Mouse (Mus musculus) kidney, postnatal 0 days (tissue): ENCODE measurements around the gene Limch1. TPM values are rescaled to one million over a fixed set of nuclear protein-coding genes. Genes with fewer than 3 reads are reported as not detected.

Experiments
- ATAC-seq: fragments of 200-750 bp; cut with Nextera tagmentation; replicated peaks from 2 replicates; pipeline ENCODE4 v1.8.0; 2017; ENCODE audit warnings: low read depth, moderate number of reproducible peaks, moderate TSS enrichment, moderate library complexity; ENCODE audit not compliant: low FRiP score
- DNase-seq: peaks from one replicate; pipeline ENCODE4 v3.0.0-alpha.2; 2016; ENCODE audit warnings: low spot score
- H3K27ac ChIP-seq: fragments of 300-500 bp; sonication (generic); 2 replicates; pipeline ENCODE4 v1.5.1; 2014; ENCODE audit warnings: mild to moderate bottlenecking
- H3K27me3 ChIP-seq: fragments of 300-500 bp; sonication (generic); 2 replicates; pipeline ENCODE4 v1.6.1; 2014; ENCODE audit warnings: low read length, mixed read lengths; ENCODE audit not compliant: insufficient read depth
- H3K36me3 ChIP-seq: fragments of 300-500 bp; sonication (generic); 2 replicates; pipeline ENCODE4 v1.6.1; 2014; ENCODE audit warnings: low read length, mixed read lengths; ENCODE audit not compliant: insufficient read depth
- H3K4me1 ChIP-seq: fragments of 300-500 bp; sonication (generic); replicated peaks from 2 replicates; pipeline ENCODE4 v1.6.1; 2014; ENCODE audit warnings: antibody characterized with exemption, low read length, mixed read lengths; ENCODE audit not compliant: insufficient read depth
- H3K4me2 ChIP-seq: fragments of 300-500 bp; sonication (generic); 2 replicates; pipeline ENCODE4 v1.6.1; 2014; ENCODE audit warnings: mild to moderate bottlenecking, low read length, moderate library complexity, mixed read lengths
- H3K4me3 ChIP-seq: fragments of 300-500 bp; sonication (generic); replicated peaks from 2 replicates; pipeline ENCODE4 v1.5.1; 2014; ENCODE audit warnings: low read depth, low read length
- H3K9ac ChIP-seq: fragments of 300-500 bp; sonication (generic); 2 replicates; pipeline ENCODE4 v1.6.1; 2014; ENCODE audit warnings: low read depth, low read length
- H3K9me3 ChIP-seq: fragments of 300-500 bp; sonication (generic); replicated peaks from 2 replicates; pipeline ENCODE4 v1.6.1; 2016; ENCODE audit warnings: low read length, inconsistent platforms, mixed read lengths
- CTCF ChIP-seq: IDR thresholded peaks from 2 replicates; pipeline ENCODE4 v1.5.1; 2016; ENCODE audit warnings: antibody characterized with exemption, low read depth, mild to moderate bottlenecking, moderate library complexity
- WGBS: fragments of 180-500 bp; shearing (Covaris S2); extraction: QIAGEN DNeasy Blood & Tissue Kit; methylation state at CpG from one replicate; pipeline ENCODE4 v1.1.7; 2014; 5-methylcytosine and 5-hydroxymethylcytosine counted together
- polyA plus RNA-seq: library from polyadenylated mRNA; unstranded; fragments of >200 nt; fragmentation: Nextera tagmentation; extraction: Ambion mirVana; gene quantifications from 2 replicates; pipeline ENCODE4 v1.2.1, GENCODE M21; 2015

The Limch1 gene
- polyA plus RNA-seq, 1 experiment from 2014 or later = 34.1 TPM

- Histone ChIP-seq H3K27me3 (no peaks in the 10 kb centered on the region), H3K4me1 (peaks cover 8% of the 10 kb centered on the region), H3K4me3 (no peak overlapping the region), H3K4me2 (no peak overlapping the region), H3K27ac (no peak overlapping the region), H3K36me3 (no peaks in the 10 kb centered on the region), H3K9me3 (no peaks in the 10 kb centered on the region), H3K9ac (no peak overlapping the region)
- no peak for TF ChIP-seq CTCF
- peak; percentile 67 for DNase-seq
- WGBS = 9% methylated on average over 7 of the region's 7 CpGs
- no peak for ATAC-seq
Measured at GRCm38 (mm10) chr5:66943521-66943920, 197.9 kb downstream of the Limch1 start.

DNA sequence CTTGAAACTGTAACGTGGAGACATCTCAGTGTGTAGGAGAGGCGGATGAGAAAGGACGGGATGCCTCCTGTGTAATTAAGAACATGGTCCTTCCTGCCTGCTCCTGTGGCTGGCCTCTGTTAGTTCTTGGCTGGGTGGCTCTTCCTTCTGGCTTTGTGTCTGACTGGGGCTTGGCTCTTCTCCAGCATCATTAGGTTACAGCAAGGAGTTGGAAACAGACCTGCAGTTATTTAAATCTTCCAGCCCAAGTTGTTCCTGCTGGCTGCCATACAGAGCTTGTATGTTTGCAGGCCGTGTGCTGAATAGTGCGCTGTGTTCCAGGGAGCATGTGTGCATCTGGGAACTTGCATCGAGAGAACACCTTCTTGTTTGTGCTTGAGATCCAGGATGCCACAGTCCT, 202.3 kb downstream of the Limch1 start:
- no peak for TF ChIP-seq CTCF
- no peaks in the 10 kb centered on the region for H3K27me3 ChIP-seq
- no peaks in the 10 kb centered on the region for H3K36me3 ChIP-seq
- no peaks in the 10 kb centered on the region for H3K9me3 ChIP-seq
- ATAC-seq = no peak
- no peak overlapping the region for H3K4me2 ChIP-seq
- peaks cover 12% of the 10 kb centered on the region for H3K4me1 ChIP-seq
- H3K4me3 ChIP-seq = no peak overlapping the region
- H3K27ac ChIP-seq = peak overlapping the region; percentile 72
- peak; percentile 86 for DNase-seq
- WGBS = 20% methylated on average over 6 of the region's 6 CpGs
- no peak overlapping the region for H3K9ac ChIP-seq

- no peak overlapping the region for H3K4me3 ChIP-seq
- peaks cover 16% of the 10 kb centered on the region for H3K4me1 ChIP-seq
- H3K4me2 ChIP-seq = no peak overlapping the region
- no peaks in the 10 kb centered on the region for H3K9me3 ChIP-seq
- 36% methylated on average over 8 of the region's 8 CpGs for WGBS
- peak overlapping the region; percentile 58 for H3K27ac ChIP-seq
- DNase-seq (peak; percentile 75), ATAC-seq (peak; percentile 63)
- H3K36me3 ChIP-seq = no peaks in the 10 kb centered on the region
- H3K9ac ChIP-seq = no peak overlapping the region
- TF ChIP-seq CTCF = no peak
- H3K27me3 ChIP-seq = no peaks in the 10 kb centered on the region
Measured at GRCm38 (mm10) chr5:66949098-66949692, 203.6 kb downstream of the Limch1 start.

DNA sequence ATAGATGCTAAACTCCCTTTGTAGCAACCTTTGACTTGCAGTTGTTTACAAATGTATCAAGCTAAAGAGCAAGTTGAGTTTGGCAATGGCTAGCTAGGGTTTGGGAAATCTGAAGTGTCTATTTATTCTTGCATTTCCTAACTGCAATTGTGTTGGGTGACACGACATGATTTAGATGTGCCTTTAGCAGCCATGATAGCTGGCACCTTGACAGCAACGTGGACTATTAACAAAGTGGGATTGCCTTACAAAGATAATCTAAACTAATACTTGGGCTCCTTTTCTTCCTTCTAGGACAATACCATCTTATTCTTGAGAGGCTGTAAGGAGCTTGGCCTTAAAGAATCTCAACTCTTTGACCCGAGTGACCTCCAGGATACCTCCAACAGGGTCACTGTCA, 207.7 kb downstream of the Limch1 start:
- Histone ChIP-seq H3K4me2 (no peak overlapping the region), H3K27ac (no peak overlapping the region), H3K4me3 (no peak overlapping the region), H3K9me3 (no peaks in the 10 kb centered on the region), H3K4me1 (peaks cover 9% of the 10 kb centered on the region), H3K9ac (no peak overlapping the region), H3K36me3 (no peaks in the 10 kb centered on the region), H3K27me3 (no peaks in the 10 kb centered on the region)
- TF ChIP-seq CTCF = no peak
- DNase-seq = no peak
- ATAC-seq = no peak
- WGBS = 46% methylated on average over 3 of the region's 3 CpGs

GRCm38 (mm10) chr5:66953971-66954644, 208.5 kb downstream of the Limch1 start:
- Histone ChIP-seq H3K9ac (no peak overlapping the region), H3K9me3 (no peaks in the 10 kb centered on the region), H3K4me1 (0 out of 2 replicates have a peak, but pooled peaks cover 4% of the 10 kb centered on the region), H3K36me3 (no peaks in the 10 kb centered on the region), H3K27me3 (no peaks in the 10 kb centered on the region), H3K27ac (peak overlapping the region; percentile 64), H3K4me3 (no peak overlapping the region), H3K4me2 (no peak overlapping the region)
- no peak for DNase-seq
- no peak for ATAC-seq
- 75% methylated on average over 7 of the region's 7 CpGs for WGBS
- TF ChIP-seq CTCF = no peak

DNA sequence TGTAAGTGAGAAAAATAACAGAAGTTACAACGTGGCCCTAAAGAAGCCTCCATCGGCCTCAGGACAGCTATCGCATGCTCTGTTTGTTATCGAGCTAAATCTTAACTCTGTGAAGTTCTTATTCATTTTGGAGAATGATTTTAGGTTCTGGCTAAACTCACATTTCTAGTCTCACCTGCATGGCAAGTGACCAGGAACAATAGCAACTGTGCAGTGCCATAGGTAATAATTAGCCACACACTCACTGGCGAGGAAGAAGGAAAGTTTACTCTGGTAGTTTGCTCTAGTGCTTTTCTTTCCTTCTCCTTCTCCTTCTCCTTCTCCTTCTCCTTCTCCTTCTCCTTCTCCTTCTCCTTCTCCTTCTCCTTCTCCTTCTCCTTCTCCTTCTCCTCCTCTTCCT, 209.6 kb downstream of the Limch1 start:
- DNase-seq = peak; percentile 24

More for the DNA sequence above, 209.6 kb downstream of the Limch1 start:
- H3K27me3 ChIP-seq = no peaks in the 10 kb centered on the region
- ATAC-seq = no peak
- no peak overlapping the region for H3K9ac ChIP-seq
- TF ChIP-seq CTCF = no peak
- 52% methylated on average over 5 of the region's 5 CpGs for WGBS
- H3K4me1 ChIP-seq = 0 out of 2 replicates have a peak, but pooled peaks cover 4% of the 10 kb centered on the region
- no peak overlapping the region for H3K4me3 ChIP-seq
- no peaks in the 10 kb centered on the region for H3K9me3 ChIP-seq
- H3K4me2 ChIP-seq = no peak overlapping the region
- no peaks in the 10 kb centered on the region for H3K36me3 ChIP-seq
- H3K27ac ChIP-seq = 0 out of 2 replicates have a peak overlapping the region, but pooled peaks have one; percentile 64
